Mouse (Mus musculus): ENCODE data around the gene Glrp1.

DNA sequence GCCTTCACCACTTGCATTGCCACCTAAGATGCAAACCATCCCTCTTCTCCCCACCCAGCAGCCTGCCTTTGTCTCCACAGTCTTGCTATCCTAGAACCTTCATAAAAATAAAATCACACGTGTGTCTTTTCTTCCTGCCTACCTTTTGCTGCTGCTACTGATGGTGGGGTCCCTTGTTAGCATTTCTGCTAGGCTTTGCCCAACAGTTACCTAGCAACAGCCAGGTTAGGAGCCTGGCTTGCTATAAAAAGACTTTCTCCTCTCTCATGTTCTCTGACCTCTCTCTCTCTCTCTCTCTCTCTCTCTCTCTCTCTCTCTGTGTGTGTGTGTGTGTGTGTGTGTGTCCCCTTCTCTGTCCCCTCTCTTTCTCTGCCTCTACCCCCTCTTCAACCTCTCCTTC lies 48.8 kb downstream of the Glrp1 start:
- TF ChIP-seq POLR2A (IDR thresholded peaks at IDR 0.05; ENCODE audit: low read depth, low read length) (no peak), CTCF (IDR thresholded peaks at IDR 0.05; ENCODE audit: extremely low read depth, insufficient read depth, insufficient read length, insufficient replicate concordance) (no peak)

All from spleen, adult 2 months (tissue).